In genomic region chr12:9275697-9276096, GRCm38 (mm10) we compare ENCODE assay signal across 10 mouse cellular contexts.
"Had no signal": no experiment of that assay in that cellular context is flagged by ENCODE, and none has a peak within 500 bp of the region (broad histone marks: within the 10 kb centered on the region; RNA-seq: fewer than 3 reads in every experiment).

No protein-coding gene starts in this region.

- H3K9me3 ChIP-seq: limb, embryonic 15.5 days; liver, embryonic 12.5 days; midbrain, embryonic 13.5 days had no signal

- H3K9ac ChIP-seq: limb, embryonic 15.5 days; liver, embryonic 12.5 days; lung, embryonic 14.5 days; midbrain, embryonic 13.5 days had no signal

- H3K36me3 ChIP-seq: limb, embryonic 15.5 days; liver, embryonic 12.5 days; midbrain, embryonic 13.5 days had no signal

- ATAC-seq: intestine, postnatal 0 days; liver, embryonic 12.5 days; midbrain, embryonic 13.5 days had no signal

- DNase-seq: kidney, postnatal 25 days; left cerebral cortex, postnatal 4 days; lung, embryonic 14.5 days; thymus, postnatal 4 days had no signal

- H3K4me2 ChIP-seq: limb, embryonic 15.5 days; liver, embryonic 12.5 days; lung, embryonic 14.5 days; midbrain, embryonic 13.5 days had no signal

- H3K4me1 ChIP-seq: liver, embryonic 12.5 days; midbrain, embryonic 13.5 days had no signal

- H3K4me3 ChIP-seq: layer of hippocampus, adult 2 months; limb, embryonic 15.5 days; liver, embryonic 12.5 days; midbrain, embryonic 13.5 days had no signal

- H3K27ac ChIP-seq: layer of hippocampus, adult 2 months; limb, embryonic 15.5 days; liver, embryonic 12.5 days; midbrain, embryonic 13.5 days; stomach, postnatal 0 days had no signal

- H3K27me3 ChIP-seq: limb, embryonic 15.5 days; liver, embryonic 12.5 days; midbrain, embryonic 13.5 days had no signal
